Mouse (Mus musculus): ENCODE measurements at regions not wholly inside any gene's neighbourhood (a gene's known extent, or its start where the extent isn't known, plus 50 kb on each side); places are given as distances from the start of the nearest gene placed in this dataset.

DNA sequence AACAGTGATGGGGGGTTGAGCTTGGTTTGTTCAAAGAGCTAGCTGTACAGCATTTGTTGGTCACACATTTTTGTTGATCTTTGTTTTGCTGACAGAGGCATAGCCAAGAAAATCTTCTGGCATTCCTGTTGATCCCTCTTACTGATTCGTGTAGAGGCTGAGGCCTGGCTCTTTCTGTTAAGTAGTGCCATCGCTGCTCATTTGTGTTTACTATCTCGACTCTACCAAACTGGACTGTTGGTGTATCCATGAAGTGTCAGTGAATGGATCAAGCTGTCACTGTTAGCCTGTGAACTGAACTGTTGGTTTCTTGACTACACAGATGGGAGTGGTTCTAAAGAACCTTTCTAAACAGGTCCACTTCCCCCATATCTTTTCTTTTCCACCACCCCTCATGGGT, 223.8 kb upstream of the Ptbp2 start:
- TF ChIP-seq CTCF (IDR thresholded peaks at IDR 0.05; ENCODE audit: low read depth) (no peak), EP300 (IDR thresholded peaks at IDR 0.05; ENCODE audit: low read depth) (no peak)

Data from liver, postnatal 0 days (tissue).